Mouse (Mus musculus): ENCODE data around the gene Ecm1. TPM values are rescaled to one million over a fixed set of nuclear protein-coding genes. Genes with fewer than 3 reads are reported as not detected.

The Ecm1 gene
- polyA plus RNA-seq (2015; fragmentation: Nextera tagmentation; extraction: Ambion mirVana) = 11.3 and 11.8 TPM in 2 replicates

DNA sequence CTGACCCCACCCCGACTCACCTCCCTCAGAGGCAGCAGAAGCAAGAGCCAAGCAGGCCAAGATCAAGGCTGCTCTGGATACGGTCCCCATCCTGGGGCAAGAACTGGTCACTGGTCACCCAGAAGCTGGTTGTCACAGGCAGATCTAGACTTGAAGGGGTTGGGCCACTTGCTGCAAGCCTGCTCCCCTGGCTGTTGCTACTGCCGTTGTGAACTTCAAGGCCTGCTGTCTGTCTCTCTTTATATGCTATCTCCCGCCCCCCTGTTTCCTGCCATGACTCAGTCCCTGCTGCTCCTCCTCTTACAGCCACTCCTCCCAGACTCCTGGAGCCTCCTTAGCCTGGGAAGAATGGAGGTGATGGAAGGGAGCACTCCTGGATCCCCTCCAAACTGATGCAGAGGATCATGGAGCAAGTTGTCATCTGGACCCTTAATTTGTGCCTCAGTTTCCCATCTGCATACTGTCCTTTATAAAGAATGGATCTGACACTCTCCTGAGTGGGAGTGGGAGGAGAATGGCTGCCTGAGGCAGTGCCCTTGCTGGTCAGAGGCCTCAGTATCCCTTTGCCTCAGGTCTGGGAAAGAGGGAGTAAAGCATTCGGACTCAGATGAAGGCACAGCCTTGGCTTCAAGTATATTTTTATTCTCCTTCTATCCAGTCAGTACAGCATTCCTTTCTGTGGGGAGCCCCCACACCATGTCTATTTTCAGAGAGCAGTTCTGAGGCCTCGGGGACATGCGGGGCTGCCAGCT lies at the start of gene Ecm1:
Gene Ecm1, minus strand, starts transcription at position 217 of the 752 bp plus-strand sequence.
- Histone ChIP-seq H3K36me3 (peaks cover 91% of the 10 kb centered on the region), H3K9ac (replicated peaks) (no peak within 1 kb of the TSS), H3K9me3 (no peaks in the 10 kb centered on the region), H3K27me3 (no peaks in the 10 kb centered on the region), H3K4me2 (replicated peaks) (no peak within 1 kb of the TSS), H3K27ac (no peak within 1 kb of the TSS), H3K4me3 (replicated peaks) (no peak within 1 kb of the TSS), H3K4me1 (replicated peaks) (no peaks in the 10 kb centered on the region)
- 90% methylated on average over 7 of the region's 7 CpGs for WGBS
- no peak for ATAC-seq

DNA sequence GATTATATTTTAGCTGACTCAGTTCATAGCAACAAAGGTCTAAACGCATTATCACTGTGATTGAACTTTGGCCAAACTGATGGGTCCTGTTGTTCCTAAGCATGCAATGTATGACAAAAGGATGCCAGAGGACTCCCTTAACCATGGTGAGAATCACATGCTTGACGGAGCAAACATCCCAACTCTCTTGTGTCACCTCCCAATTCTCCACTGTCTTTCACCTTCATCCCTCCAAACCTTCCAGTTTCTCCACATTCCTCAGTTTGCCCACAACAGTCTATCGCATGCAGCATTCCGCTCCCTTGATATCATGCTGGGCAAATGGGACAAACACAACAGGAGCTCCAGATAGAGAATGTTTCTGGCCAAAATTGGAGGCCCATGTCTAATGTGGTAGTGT lies 46.1 kb upstream of the Ecm1 start:
- H3K4me3 ChIP-seq (replicated peaks) = no peak overlapping the region
- H3K36me3 ChIP-seq = peaks cover 63% of the 10 kb centered on the region
- no peaks in the 10 kb centered on the region for H3K4me1 ChIP-seq (replicated peaks)
- H3K4me2 ChIP-seq (replicated peaks) = no peak overlapping the region
- no peak overlapping the region for H3K9ac ChIP-seq (replicated peaks)
- no peaks in the 10 kb centered on the region for H3K27me3 ChIP-seq
- ATAC-seq = no peak
- no peak overlapping the region for H3K27ac ChIP-seq
- no peaks in the 10 kb centered on the region for H3K9me3 ChIP-seq
- 95% methylated on average over 4 of the region's 4 CpGs for WGBS

DNA sequence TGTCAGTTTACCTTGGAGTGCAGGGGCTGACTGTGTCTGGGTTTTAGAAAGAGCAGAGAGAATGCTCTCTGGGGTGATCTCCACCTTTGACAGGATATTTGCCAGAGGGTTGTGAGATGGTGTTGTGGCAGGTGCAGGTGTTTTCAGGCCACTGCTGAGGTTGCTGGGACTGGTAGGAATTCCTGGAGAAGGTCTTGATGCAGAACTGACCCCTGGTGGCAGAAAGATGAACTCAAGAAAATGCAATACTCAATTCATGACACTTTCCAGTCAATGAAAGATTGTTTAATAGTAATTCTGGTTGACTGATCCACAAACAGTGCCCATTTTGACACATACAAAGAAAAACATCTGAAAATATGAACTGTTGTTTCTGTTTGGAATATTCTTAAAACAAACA lies 32.6 kb upstream of the Ecm1 start:
- H3K9me3 ChIP-seq = no peaks in the 10 kb centered on the region
- no peak overlapping the region for H3K4me2 ChIP-seq (replicated peaks)
- no peak overlapping the region for H3K9ac ChIP-seq (replicated peaks)
- no peaks in the 10 kb centered on the region for H3K27me3 ChIP-seq
- H3K4me3 ChIP-seq (replicated peaks) = no peak overlapping the region
- ATAC-seq = no peak
- no peak overlapping the region for H3K27ac ChIP-seq
- H3K36me3 ChIP-seq = peaks cover 65% of the 10 kb centered on the region
- no peaks in the 10 kb centered on the region for H3K4me1 ChIP-seq (replicated peaks)

DNA sequence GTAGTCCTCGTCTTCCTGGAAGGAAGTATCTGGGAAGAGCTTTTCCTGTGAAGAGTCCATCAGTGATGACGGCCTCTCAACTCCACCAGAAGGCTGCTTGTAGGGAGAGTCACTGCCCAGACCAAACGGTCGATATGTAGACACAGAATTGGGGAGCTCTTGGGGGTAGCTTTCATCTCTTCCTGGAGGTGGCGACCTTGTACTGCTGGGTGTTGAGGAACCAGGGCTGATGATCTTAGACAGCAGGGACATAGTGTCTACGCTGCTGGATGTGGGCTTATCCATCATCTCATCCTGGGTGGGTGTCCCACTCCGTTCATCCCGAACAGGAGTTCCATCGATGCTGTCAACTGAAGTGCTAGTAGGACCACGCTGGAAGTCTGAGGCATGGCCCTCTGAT lies 26.2 kb upstream of the Ecm1 start:
- ATAC-seq = no peak
- WGBS = 92% methylated on average over 10 of the region's 10 CpGs

DNA sequence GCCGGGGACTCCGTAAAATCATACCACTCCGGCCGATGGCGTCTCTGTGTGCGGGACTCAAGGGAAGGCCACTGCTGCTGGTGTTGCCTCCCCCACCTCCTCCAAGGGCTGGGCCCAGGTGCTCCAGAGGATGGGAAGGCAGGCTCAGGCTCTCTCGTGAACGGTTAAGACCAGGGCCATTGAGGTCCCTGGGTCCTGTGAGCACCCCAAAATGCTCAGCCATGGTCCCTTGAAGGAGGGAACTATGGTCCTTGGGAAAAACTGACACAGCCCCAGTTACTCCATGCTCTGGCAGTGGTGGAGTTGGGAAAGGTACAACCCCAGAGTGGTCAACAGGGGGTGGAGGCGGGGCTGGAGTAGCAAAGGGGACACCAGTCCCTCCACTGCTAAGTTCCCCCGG lies 24.4 kb upstream of the Ecm1 start:
- WGBS = 71% methylated on average over 10 of the region's 10 CpGs
- Histone ChIP-seq H3K36me3 (peaks cover 56% of the 10 kb centered on the region), H3K4me1 (replicated peaks) (no peaks in the 10 kb centered on the region), H3K4me2 (replicated peaks) (no peak overlapping the region), H3K4me3 (replicated peaks) (no peak overlapping the region), H3K27ac (no peak overlapping the region), H3K27me3 (no peaks in the 10 kb centered on the region), H3K9ac (replicated peaks) (0 out of 2 replicates have a peak overlapping the region, but pooled peaks have one; percentile 6), H3K9me3 (no peaks in the 10 kb centered on the region)
- ATAC-seq = 0 out of 2 replicates have a peak, but pooled peaks have one; percentile 27

More for the DNA sequence above, 26.2 kb upstream of the Ecm1 start:
- no peak overlapping the region for H3K9ac ChIP-seq (replicated peaks)
- H3K4me1 ChIP-seq (replicated peaks) = no peaks in the 10 kb centered on the region
- H3K4me3 ChIP-seq (replicated peaks) = no peak overlapping the region
- no peaks in the 10 kb centered on the region for H3K27me3 ChIP-seq
- no peak overlapping the region for H3K4me2 ChIP-seq (replicated peaks)
- peaks cover 65% of the 10 kb centered on the region for H3K36me3 ChIP-seq
- H3K27ac ChIP-seq = no peak overlapping the region
- H3K9me3 ChIP-seq = no peaks in the 10 kb centered on the region

DNA sequence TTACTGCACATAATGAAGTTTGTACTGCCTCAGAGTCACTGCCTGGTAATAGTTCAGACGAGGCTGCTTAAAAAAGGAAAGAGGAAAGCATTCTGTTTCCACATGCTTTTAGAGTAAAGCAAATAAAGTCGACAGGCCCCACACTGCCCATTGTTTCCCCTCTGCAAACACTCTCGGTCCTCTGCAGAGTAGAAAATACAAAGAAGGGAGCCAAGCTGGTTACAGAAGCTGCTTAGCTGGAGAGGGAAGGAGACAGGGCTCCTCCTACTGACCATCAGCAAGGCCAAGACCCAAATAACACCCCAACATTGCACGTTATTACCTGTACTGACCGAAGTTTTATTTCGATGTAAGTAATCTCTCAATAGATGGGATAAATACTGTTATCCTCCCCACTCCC lies 23.6 kb upstream of the Ecm1 start:
- Histone ChIP-seq H3K4me1 (replicated peaks) (0 out of 2 replicates have a peak, but pooled peaks cover 2% of the 10 kb centered on the region), H3K36me3 (peaks cover 47% of the 10 kb centered on the region), H3K27ac (no peak overlapping the region), H3K9me3 (no peaks in the 10 kb centered on the region), H3K27me3 (no peaks in the 10 kb centered on the region), H3K9ac (replicated peaks) (no peak overlapping the region), H3K4me3 (replicated peaks) (no peak overlapping the region), H3K4me2 (replicated peaks) (no peak overlapping the region)
- ATAC-seq = no peak
- 43% methylated on average over 6 of the region's 6 CpGs for WGBS

DNA sequence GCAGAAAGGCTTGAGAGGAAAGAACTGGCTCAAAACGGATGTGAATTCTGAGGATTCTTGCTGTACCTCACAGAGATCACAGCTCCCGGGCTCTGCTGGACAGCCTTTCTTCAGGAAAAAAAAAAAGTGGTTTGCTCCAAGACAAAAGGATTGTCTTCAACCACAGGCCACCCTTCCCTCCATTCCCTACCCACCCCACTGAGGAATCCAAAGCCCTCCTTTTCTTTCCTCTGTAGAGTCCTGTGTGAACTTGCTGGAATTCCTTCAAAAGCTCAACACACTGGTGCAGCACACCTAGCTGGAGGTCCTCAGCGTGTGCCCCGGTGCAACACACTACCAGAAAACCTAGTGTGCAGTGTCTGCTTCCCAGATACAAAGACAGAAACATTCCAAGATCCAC lies 22.4 kb upstream of the Ecm1 start:
- H3K4me1 ChIP-seq (replicated peaks) = 0 out of 2 replicates have a peak, but pooled peaks cover 2% of the 10 kb centered on the region
- no peaks in the 10 kb centered on the region for H3K9me3 ChIP-seq
- WGBS = 57% methylated on average over 4 of the region's 4 CpGs
- no peak overlapping the region for H3K9ac ChIP-seq (replicated peaks)
- H3K4me3 ChIP-seq (replicated peaks) = no peak overlapping the region
- H3K27ac ChIP-seq = no peak overlapping the region
- H3K36me3 ChIP-seq = peaks cover 38% of the 10 kb centered on the region
- ATAC-seq = no peak
- H3K27me3 ChIP-seq = no peaks in the 10 kb centered on the region
- H3K4me2 ChIP-seq (replicated peaks) = no peak overlapping the region

DNA sequence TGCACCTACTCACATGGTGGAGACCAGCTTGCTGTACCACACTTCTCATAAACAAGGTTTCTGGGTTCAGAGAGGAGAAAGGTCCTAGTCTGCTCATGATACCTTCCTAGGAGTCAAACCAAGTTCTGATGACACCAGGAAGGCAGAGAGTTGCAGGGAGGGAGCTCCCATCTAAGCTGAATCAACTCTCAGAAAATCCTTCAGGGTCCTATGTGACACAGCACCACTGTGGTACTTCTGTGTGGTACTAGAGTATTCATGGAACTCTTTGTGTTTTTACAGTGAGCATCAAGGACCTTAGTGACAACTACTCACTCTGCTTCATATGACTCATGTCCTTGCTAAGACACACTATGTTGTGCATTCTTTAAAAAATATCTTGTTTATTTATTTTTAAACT lies 21.3 kb upstream of the Ecm1 start:
- no peaks in the 10 kb centered on the region for H3K27me3 ChIP-seq
- no peak for ATAC-seq
- H3K4me2 ChIP-seq (replicated peaks) = no peak overlapping the region
- no peak overlapping the region for H3K4me3 ChIP-seq (replicated peaks)
- no peak overlapping the region for H3K9ac ChIP-seq (replicated peaks)
- 0 out of 2 replicates have a peak, but pooled peaks cover 2% of the 10 kb centered on the region for H3K4me1 ChIP-seq (replicated peaks)
- H3K27ac ChIP-seq = no peak overlapping the region
- H3K36me3 ChIP-seq = peaks cover 28% of the 10 kb centered on the region
- no peaks in the 10 kb centered on the region for H3K9me3 ChIP-seq

DNA sequence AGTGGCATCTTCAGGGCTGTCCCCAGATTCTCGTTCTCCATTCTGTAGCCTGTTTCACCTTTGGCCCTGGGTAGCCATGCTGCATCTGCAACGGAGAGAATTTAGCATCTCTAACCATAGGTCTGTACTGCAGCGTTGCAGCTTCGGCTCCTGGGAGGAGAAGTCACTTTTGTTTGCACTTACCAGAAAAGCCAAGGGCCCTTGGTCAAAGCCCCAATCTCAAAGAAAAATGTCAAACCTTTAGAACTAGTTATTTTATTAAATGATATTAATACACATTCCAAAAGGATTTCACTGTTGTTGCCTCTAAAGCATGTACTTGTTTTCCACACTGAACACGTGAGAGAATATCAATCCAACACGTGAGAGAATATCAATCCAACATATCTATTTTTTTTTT lies 20.7 kb upstream of the Ecm1 start, which contains the start of gene Tars2:
Gene Tars2, minus strand, starts transcription at position 101 of the 400 bp plus-strand sequence.
- Histone ChIP-seq H3K4me1 (replicated peaks) (0 out of 2 replicates have a peak, but pooled peaks cover 2% of the 10 kb centered on the region), H3K9ac (replicated peaks) (no peak within 1 kb of the TSS), H3K9me3 (no peaks in the 10 kb centered on the region), H3K4me2 (replicated peaks) (no peak within 1 kb of the TSS), H3K36me3 (peaks cover 23% of the 10 kb centered on the region), H3K27ac (no peak within 1 kb of the TSS), H3K27me3 (no peaks in the 10 kb centered on the region), H3K4me3 (replicated peaks) (no peak within 1 kb of the TSS)
- WGBS = 90% methylated on average over 6 of the region's 6 CpGs
- no peak for ATAC-seq

DNA sequence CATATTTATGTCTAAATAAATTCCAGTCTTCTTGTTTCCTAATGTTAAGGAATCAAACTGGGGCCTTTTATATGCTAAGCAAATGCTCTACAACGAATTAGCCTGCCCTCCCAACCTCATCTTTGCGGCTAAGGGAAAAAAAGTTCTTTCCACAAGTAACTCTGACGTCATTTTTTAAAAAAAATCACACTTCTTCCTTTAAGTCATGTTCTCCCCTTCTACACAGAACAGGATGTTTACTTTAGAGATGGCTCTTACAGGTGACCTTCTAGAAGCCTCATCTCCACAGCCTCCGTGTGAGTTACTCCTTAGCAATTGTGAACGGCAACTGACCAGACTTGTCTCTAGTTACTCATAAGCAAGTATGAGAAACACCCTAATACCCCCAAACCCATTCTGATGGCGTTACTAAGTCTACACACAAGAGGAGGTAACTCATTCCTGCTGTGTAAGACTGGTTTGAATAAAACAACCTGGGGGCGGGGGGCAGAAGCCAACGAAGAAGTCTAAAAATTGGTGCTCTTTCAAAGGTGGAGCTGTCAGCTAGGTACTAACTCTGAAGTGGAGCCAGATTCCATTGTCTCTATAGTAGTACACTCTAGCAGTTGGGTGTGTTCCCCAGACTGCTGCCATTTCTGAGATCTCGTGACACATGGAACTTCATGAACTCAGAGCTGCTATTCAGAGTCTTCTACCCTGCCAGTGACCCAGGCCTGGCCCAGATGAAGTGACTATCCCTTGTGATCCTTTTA lies 19.3 kb upstream of the Ecm1 start:
- Histone ChIP-seq H3K27me3 (no peaks in the 10 kb centered on the region), H3K4me1 (replicated peaks) (peaks cover 9% of the 10 kb centered on the region), H3K36me3 (peaks cover 8% of the 10 kb centered on the region), H3K4me3 (replicated peaks) (no peak overlapping the region), H3K9ac (replicated peaks) (no peak overlapping the region), H3K27ac (no peak overlapping the region), H3K9me3 (no peaks in the 10 kb centered on the region), H3K4me2 (replicated peaks) (no peak overlapping the region)
- WGBS = 57% methylated on average over 9 of the region's 9 CpGs
- no peak for ATAC-seq

DNA sequence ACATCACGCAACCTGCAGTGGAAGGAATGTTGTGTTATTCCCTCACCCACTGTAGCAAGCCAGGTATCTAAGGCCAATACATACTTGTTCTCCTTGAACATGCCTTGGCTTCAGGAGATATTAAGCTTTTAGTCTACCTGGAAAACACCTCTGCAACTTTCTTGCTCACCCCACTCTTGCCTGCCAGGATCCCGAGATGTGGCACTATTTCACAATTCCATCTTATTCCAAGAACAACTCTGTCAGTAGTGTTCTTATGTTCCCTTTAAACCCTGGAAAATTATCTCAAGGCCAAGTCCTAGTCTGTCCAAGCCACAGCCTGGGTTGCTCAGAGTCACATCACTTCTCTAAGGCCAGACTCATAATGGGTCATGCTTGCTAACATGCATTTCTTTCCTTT lies 17.4 kb upstream of the Ecm1 start:
- peaks cover 9% of the 10 kb centered on the region for H3K4me1 ChIP-seq (replicated peaks)
- no peak overlapping the region for H3K4me2 ChIP-seq (replicated peaks)
- no peaks in the 10 kb centered on the region for H3K27me3 ChIP-seq
- no peak for ATAC-seq
- H3K36me3 ChIP-seq = peaks cover 12% of the 10 kb centered on the region
- H3K27ac ChIP-seq = no peak overlapping the region
- H3K9me3 ChIP-seq = no peaks in the 10 kb centered on the region
- H3K9ac ChIP-seq (replicated peaks) = no peak overlapping the region
- H3K4me3 ChIP-seq (replicated peaks) = no peak overlapping the region
- 88% methylated on average over 2 of the region's 2 CpGs for WGBS

Data from midbrain, embryonic 13.5 days (tissue).